ENCODE assay signal across 24 mouse cellular contexts in genomic region chr5:108053566-108053965, GRCm38 (mm10). TPM values are rescaled to one million over a fixed set of nuclear protein-coding genes. Genes with fewer than 3 reads are reported as not detected.
DNase-seq lines count a peak whose midpoint lies in the region; ATAC-seq and TF ChIP-seq lines count a peak whose summit lies in the region.
"Had no signal": no experiment of that assay in that cellular context is flagged by ENCODE, and none has a peak within 500 bp of the region (broad histone marks: within the 10 kb centered on the region; RNA-seq: fewer than 3 reads in every experiment).

No protein-coding gene starts in this region.

- no peaks in the 10 kb centered on the region for H3K27me3 ChIP-seq in midbrain, embryonic 11.5 days (ENCODE audit: control insufficient read depth, insufficient read depth, low read length)
- no peaks in the 10 kb centered on the region for H3K27me3 ChIP-seq in midbrain, embryonic 15.5 days (replicated peaks)
- H3K27me3 ChIP-seq in lung, postnatal 0 days (replicated peaks; ENCODE audit: insufficient read depth, low read length) = no peaks in the 10 kb centered on the region
- H3K27me3 ChIP-seq: embryonic facial prominence, embryonic 13.5 days; embryonic facial prominence, embryonic 15.5 days; Patski had no signal

- no peak overlapping the region for H3K27ac ChIP-seq in midbrain, embryonic 11.5 days (ENCODE audit: low read depth, low read length)
- H3K27ac ChIP-seq in midbrain, embryonic 15.5 days = no peak overlapping the region
- no peak overlapping the region for H3K27ac ChIP-seq in lung, postnatal 0 days (ENCODE audit: low read length)
- H3K27ac ChIP-seq: embryonic facial prominence, embryonic 13.5 days; embryonic facial prominence, embryonic 15.5 days; forebrain, embryonic 10.5 days; forebrain, embryonic 12.5 days had no signal

- H3K4me3 ChIP-seq in midbrain, embryonic 11.5 days (ENCODE audit: low read depth, low read length) = no peak overlapping the region
- H3K4me3 ChIP-seq in midbrain, embryonic 15.5 days = no peak overlapping the region
- no peak overlapping the region for H3K4me3 ChIP-seq in lung, postnatal 0 days (ENCODE audit: low read depth, low read length)
- H3K4me3 ChIP-seq: embryonic facial prominence, embryonic 13.5 days; embryonic facial prominence, embryonic 15.5 days; erythroblast, embryonic 14.5 days; forebrain, embryonic 10.5 days; forebrain, embryonic 12.5 days had no signal

- no peaks in the 10 kb centered on the region for H3K9me3 ChIP-seq in midbrain, embryonic 11.5 days (ENCODE audit: control insufficient read depth, low read length)
- no peaks in the 10 kb centered on the region for H3K9me3 ChIP-seq in midbrain, embryonic 15.5 days
- no peaks in the 10 kb centered on the region for H3K9me3 ChIP-seq in lung, postnatal 0 days (ENCODE audit: low read length)
- H3K9me3 ChIP-seq: embryonic facial prominence, embryonic 13.5 days; embryonic facial prominence, embryonic 15.5 days; forebrain, embryonic 10.5 days; forebrain, embryonic 12.5 days; G1E had no signal

- TF ChIP-seq EP300 in lung, postnatal 0 days (IDR thresholded peaks at IDR 0.05) = no peak

- H3K4me2 ChIP-seq in midbrain, embryonic 11.5 days = no peak overlapping the region
- H3K4me2 ChIP-seq in midbrain, embryonic 15.5 days = no peak overlapping the region
- no peak overlapping the region for H3K4me2 ChIP-seq in lung, postnatal 0 days (replicated peaks; ENCODE audit: low read depth, low read length)
- H3K4me2 ChIP-seq: embryonic facial prominence, embryonic 13.5 days; embryonic facial prominence, embryonic 15.5 days; forebrain, embryonic 12.5 days had no signal

- no peak for TF ChIP-seq CTCF in lung, postnatal 0 days (IDR thresholded peaks at IDR 0.05)

- no peak overlapping the region for H3K9ac ChIP-seq in midbrain, embryonic 11.5 days (ENCODE audit: low read length)
- H3K9ac ChIP-seq in midbrain, embryonic 15.5 days = no peak overlapping the region
- no peak overlapping the region for H3K9ac ChIP-seq in lung, postnatal 0 days (replicated peaks; ENCODE audit: low read depth)
- H3K9ac ChIP-seq: embryonic facial prominence, embryonic 13.5 days; embryonic facial prominence, embryonic 15.5 days; forebrain, embryonic 12.5 days had no signal

- H3K36me3 ChIP-seq in midbrain, embryonic 11.5 days (ENCODE audit: control insufficient read depth, insufficient read depth, low read length) = no peaks in the 10 kb centered on the region
- H3K36me3 ChIP-seq in midbrain, embryonic 15.5 days (replicated peaks) = no peaks in the 10 kb centered on the region
- no peaks in the 10 kb centered on the region for H3K36me3 ChIP-seq in lung, postnatal 0 days (ENCODE audit: insufficient read depth, low read length)
- H3K36me3 ChIP-seq: embryonic facial prominence, embryonic 13.5 days; embryonic facial prominence, embryonic 15.5 days; forebrain, embryonic 10.5 days; forebrain, embryonic 12.5 days; G1E had no signal

- DNase-seq in midbrain, embryonic 11.5 days (ENCODE audit: low spot score, missing footprints) = peak; percentile 44
- peak; percentile 76 for DNase-seq in R1 (ENCODE audit: low read depth, low spot score)
- DNase-seq in heart, adult 11 months = no peak
- DNase-seq in lung, postnatal 0 days (ENCODE audit: low spot score) = no peak
- DNase-seq: adrenal gland, adult 8-10 months; adrenal gland, postnatal 14 days; adrenal gland, postnatal 36 days; cerebellum, adult 11-12 months; cerebellum, adult 2 months; cerebellum, adult 9-10 months; cerebellum, postnatal 10 days; cerebellum, postnatal 25 days; embryo, embryonic 11 days had no signal

- no peak for ATAC-seq in midbrain, embryonic 11.5 days (ENCODE audit: low FRiP score)
- no peak for ATAC-seq in midbrain, embryonic 15.5 days (replicated peaks)
- no peak for ATAC-seq in lung, postnatal 0 days
- ATAC-seq: activated CD4-positive, CD25-positive, alpha-beta regulatory T cell, adult 4 months; forebrain, embryonic 14.5 days; forebrain, embryonic 16.5 days; Patski had no signal

- WGBS in midbrain, embryonic 11.5 days = 91% methylated on average over 6 of the region's 6 CpGs
- WGBS in midbrain, embryonic 15.5 days = 93% methylated on average over 6 of the region's 6 CpGs
- WGBS in lung, postnatal 0 days = 83% methylated on average over 6 of the region's 6 CpGs

- no peaks in the 10 kb centered on the region for H3K4me1 ChIP-seq in midbrain, embryonic 11.5 days (ENCODE audit: control insufficient read depth, insufficient read depth, low read length)
- no peaks in the 10 kb centered on the region for H3K4me1 ChIP-seq in midbrain, embryonic 15.5 days
- H3K4me1 ChIP-seq in lung, postnatal 0 days (ENCODE audit: insufficient read depth, low read depth, low read length) = no peaks in the 10 kb centered on the region
- H3K4me1 ChIP-seq: embryonic facial prominence, embryonic 13.5 days; embryonic facial prominence, embryonic 15.5 days; forebrain, embryonic 12.5 days had no signal

RNA-seq across cellular contexts. Expression of gene Mtf2, which starts 11.9 kb away (rescaled TPM):
- polyA plus RNA-seq in midbrain, embryonic 11.5 days (2014; fragmentation: Nextera tagmentation; extraction: Ambion mirVana) = 124 and 139 TPM in 2 replicates
- 111 and 120 TPM in 2 replicates for polyA plus RNA-seq in midbrain, embryonic 15.5 days (2015; fragmentation: Nextera tagmentation; extraction: Ambion mirVana)
- polyA plus RNA-seq in lung, postnatal 0 days (2015; fragmentation: Nextera tagmentation; extraction: Ambion mirVana) = 39.0 and 47.5 TPM in 2 replicates

Comparison
In these comparisons a context has a peak if more than half of its experiments do, and no peak if none do; other contexts are left out.
1. DNase-seq: peak in midbrain, embryonic 11.5 days (single experiment) and R1 (single experiment); none in heart, adult 11 months (single experiment) and lung, postnatal 0 days (single experiment).